Mouse (Mus musculus) layer of hippocampus, postnatal 14 days (tissue): ENCODE data around the gene Hpd. TPM values are rescaled to one million over a fixed set of nuclear protein-coding genes. Genes with fewer than 3 reads are reported as not detected.

Experiments
- DNase-seq, 2 experiments: peaks; one replicate each; pipeline ENCODE4 v3.0.0; 2021 to 2022; ENCODE audit warnings: low spot score in 2 of 2, mixed read lengths in 1 of 2
- total RNA-seq, 2 experiments: library from RNA; stranded (reverse); gene quantifications; 2 replicates each; pipeline ENCODE4 v1.2.3; 2021

The Hpd gene
- total RNA-seq, 2 experiments from 2014 or later: not detected

- DNase-seq: no peak
These were observed 4.8 kb upstream of the Hpd start for GRCm38 (mm10) chr5:123187306-123187705.

- no peak for DNase-seq
These were observed 3.4 kb upstream of the Hpd start for GRCm38 (mm10) chr5:123185966-123186365.

GRCm38 (mm10) chr5:123181536-123181935 is 991 bp downstream of the Hpd start:
- no peak for DNase-seq

GRCm38 (mm10) chr5:123180390-123180789 is 2.1 kb downstream of the Hpd start:
- no peak for DNase-seq

GRCm38 (mm10) chr5:123178792-123179191 is 3.7 kb downstream of the Hpd start:
- no peak for DNase-seq

GRCm38 (mm10) chr5:123171646-123172350 is 10.7 kb downstream of the Hpd start:
- DNase-seq: peak; percentile 75 to 78

- no peak for DNase-seq
These were observed 12.2 kb downstream of the Hpd start for GRCm38 (mm10) chr5:123170365-123170764.

- no peak for DNase-seq
These were observed 13.2 kb downstream of the Hpd start, which contains the start of gene Psmd9 for GRCm38 (mm10) chr5:123169284-123169683. Gene Psmd9 (plus strand): TSS chr5:123169413.

GRCm38 (mm10) chr5:123167591-123167990 is 14.9 kb downstream of the Hpd start:
- DNase-seq: no peak

- no peak for DNase-seq
These were observed 16.1 kb downstream of the Hpd start for GRCm38 (mm10) chr5:123166437-123166836.

GRCm38 (mm10) chr5:123162942-123163341 is 19.6 kb downstream of the Hpd start:
- no peak for DNase-seq

- no peak for DNase-seq
These were observed 22.2 kb downstream of the Hpd start for GRCm38 (mm10) chr5:123160341-123160740.

GRCm38 (mm10) chr5:123159866-123160265 is 22.7 kb downstream of the Hpd start:
- DNase-seq: no peak

GRCm38 (mm10) chr5:123159446-123159845 is 23.1 kb downstream of the Hpd start:
- DNase-seq: no peak

GRCm38 (mm10) chr5:123157972-123158371 is 24.6 kb downstream of the Hpd start:
- no peak for DNase-seq

- DNase-seq: no peak
These were observed 25.8 kb downstream of the Hpd start for GRCm38 (mm10) chr5:123156763-123157162.

- peak; percentile 68 to 82 for DNase-seq
These were observed 27.1 kb downstream of the Hpd start for GRCm38 (mm10) chr5:123155425-123155824.

GRCm38 (mm10) chr5:123152901-123153300 is 29.6 kb downstream of the Hpd start:
- no peak for DNase-seq

- DNase-seq: no peak
These were observed 30.7 kb downstream of the Hpd start for GRCm38 (mm10) chr5:123151707-123152362.

- no peak for DNase-seq
These were observed 31.4 kb downstream of the Hpd start for GRCm38 (mm10) chr5:123151077-123151476.

- DNase-seq: no peak
These were observed 31.9 kb downstream of the Hpd start for GRCm38 (mm10) chr5:123150641-123151040.
